Mouse (Mus musculus): ENCODE measurements at regions not wholly inside any gene's neighbourhood (a gene's known extent, or its start where the extent isn't known, plus 50 kb on each side); places are given as distances from the start of the nearest gene placed in this dataset.

DNA sequence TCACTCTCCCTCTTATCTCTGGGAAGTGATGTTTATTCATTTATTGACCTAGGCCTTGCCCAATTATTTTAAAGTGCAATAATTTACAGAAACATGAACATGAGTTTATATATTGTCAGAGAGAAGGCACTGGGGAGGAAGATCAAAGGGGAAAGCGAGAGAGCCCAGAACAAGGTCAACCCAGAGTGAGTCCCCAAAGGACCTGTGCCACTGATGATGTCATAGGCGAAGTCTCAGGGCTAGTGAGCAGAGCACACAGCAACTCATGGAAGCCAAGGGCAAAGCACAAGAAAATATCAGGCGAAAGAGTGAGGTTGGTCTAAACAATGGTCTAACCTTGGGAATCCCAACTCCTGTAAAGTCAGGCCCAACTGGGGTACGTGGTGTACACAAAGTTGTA, 126.4 kb upstream of the Ctnnb1 start:
- WGBS, result 68% methylated on average over 4 of the region's 4 CpGs
- no peak overlapping the region for H3K4me3 ChIP-seq (ENCODE audit: low read length)
- no peak for ATAC-seq (ENCODE audit: low read depth)
- no peaks in the 10 kb centered on the region for H3K27me3 ChIP-seq (ENCODE audit: control insufficient read depth, insufficient read depth, low read depth, low read length)
- no peak overlapping the region for H3K27ac ChIP-seq (ENCODE audit: low read length)
- peaks cover 15% of the 10 kb centered on the region for H3K4me1 ChIP-seq (replicated peaks; ENCODE audit: control insufficient read depth, insufficient read depth, low read length)
- H3K4me2 ChIP-seq (ENCODE audit: low read depth, low read length), result no peak overlapping the region
- no peaks in the 10 kb centered on the region for H3K9me3 ChIP-seq (ENCODE audit: control insufficient read depth, low read length)
- no peaks in the 10 kb centered on the region for H3K36me3 ChIP-seq (ENCODE audit: control insufficient read depth, insufficient read depth, low read length)
- H3K9ac ChIP-seq (ENCODE audit: low read length), result no peak overlapping the region

DNA sequence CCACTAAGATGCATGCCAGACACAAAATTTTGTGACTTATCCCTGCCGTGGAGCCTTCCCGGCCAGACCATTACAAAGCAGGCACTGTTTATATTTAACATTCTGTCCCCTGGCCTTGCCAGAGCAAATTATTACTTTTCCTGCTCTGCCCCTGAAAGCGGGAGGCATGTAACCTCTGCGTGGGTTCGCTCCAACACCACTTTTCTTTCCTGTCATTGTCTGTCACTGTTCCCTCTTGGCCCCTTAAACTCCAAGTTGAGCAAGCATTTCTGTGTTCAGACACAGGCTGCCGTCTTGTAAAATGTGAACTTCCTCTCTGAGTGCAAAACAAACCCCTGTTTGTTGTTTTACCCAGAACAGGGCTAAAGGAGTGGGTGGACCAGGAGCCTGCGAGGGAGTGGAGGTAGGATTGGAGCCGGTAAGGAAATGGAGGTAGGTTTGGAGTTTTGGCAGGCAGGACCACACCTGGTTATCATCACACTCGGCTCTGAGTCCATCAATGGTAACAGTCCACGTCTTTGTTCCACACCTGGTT, 124.2 kb upstream of the Ctnnb1 start:
- no peaks in the 10 kb centered on the region for H3K27me3 ChIP-seq (ENCODE audit: control insufficient read depth, insufficient read depth, low read depth, low read length)
- H3K27ac ChIP-seq (ENCODE audit: low read length), result peak overlapping the region; percentile 60
- no peak overlapping the region for H3K9ac ChIP-seq (ENCODE audit: low read length)
- WGBS, result 11% methylated on average over 10 of the region's 10 CpGs
- no peaks in the 10 kb centered on the region for H3K9me3 ChIP-seq (ENCODE audit: control insufficient read depth, low read length)
- no peak overlapping the region for H3K4me2 ChIP-seq (ENCODE audit: low read depth, low read length)
- ATAC-seq (ENCODE audit: low read depth), result peak; percentile 71
- H3K4me1 ChIP-seq (replicated peaks; ENCODE audit: control insufficient read depth, insufficient read depth, low read length), result peaks cover 15% of the 10 kb centered on the region
- no peaks in the 10 kb centered on the region for H3K36me3 ChIP-seq (ENCODE audit: control insufficient read depth, insufficient read depth, low read length)
- H3K4me3 ChIP-seq (ENCODE audit: low read length), result no peak overlapping the region

DNA sequence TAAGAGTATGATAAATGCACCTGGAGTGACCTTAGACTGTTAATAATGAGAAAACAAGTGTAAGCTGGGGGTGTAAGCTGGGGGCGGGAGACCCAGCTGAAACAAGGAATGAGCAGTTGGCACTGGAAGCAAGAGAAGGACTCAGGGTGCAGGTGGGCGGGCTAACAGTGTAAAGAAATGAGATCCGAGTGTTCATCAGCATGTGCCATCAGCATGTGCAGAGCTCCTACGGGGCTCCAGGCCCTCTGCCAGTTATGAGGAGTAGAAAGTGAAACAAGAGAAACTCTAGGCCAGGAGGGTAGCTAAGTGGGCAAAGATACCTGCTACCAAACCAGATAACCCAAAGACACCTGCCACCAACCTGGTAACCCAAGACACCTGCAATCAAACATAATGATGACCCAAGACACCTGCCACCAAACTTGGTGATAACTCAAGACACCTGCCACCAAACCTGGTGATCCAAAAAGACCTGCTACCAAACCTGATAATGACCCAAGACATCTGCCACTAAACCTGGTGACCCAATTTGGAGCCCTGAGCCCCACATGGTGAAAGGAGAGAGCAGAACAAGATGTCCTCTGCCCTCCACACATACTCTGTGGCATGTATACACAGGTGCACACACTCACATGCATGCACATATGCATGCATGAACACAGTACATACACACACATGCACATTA, 120.1 kb upstream of the Ctnnb1 start:
- 33% methylated on average over 4 of the region's 4 CpGs for WGBS
- ATAC-seq (ENCODE audit: low read depth), result no peak
- Histone ChIP-seq H3K9me3 (ENCODE audit: control insufficient read depth, low read length) (no peaks in the 10 kb centered on the region), H3K4me3 (ENCODE audit: low read length) (no peak overlapping the region), H3K4me1 (replicated peaks; ENCODE audit: control insufficient read depth, insufficient read depth, low read length) (peaks cover 27% of the 10 kb centered on the region), H3K27me3 (ENCODE audit: control insufficient read depth, insufficient read depth, low read depth, low read length) (no peaks in the 10 kb centered on the region), H3K36me3 (ENCODE audit: control insufficient read depth, insufficient read depth, low read length) (no peaks in the 10 kb centered on the region), H3K4me2 (ENCODE audit: low read depth, low read length) (no peak overlapping the region), H3K27ac (ENCODE audit: low read length) (no peak overlapping the region), H3K9ac (ENCODE audit: low read length) (no peak overlapping the region)

- Histone ChIP-seq H3K4me1 (replicated peaks; ENCODE audit: control insufficient read depth, insufficient read depth, low read length) (peaks cover 12% of the 10 kb centered on the region), H3K9me3 (ENCODE audit: control insufficient read depth, low read length) (no peaks in the 10 kb centered on the region), H3K36me3 (ENCODE audit: control insufficient read depth, insufficient read depth, low read length) (no peaks in the 10 kb centered on the region), H3K9ac (ENCODE audit: low read length) (no peak overlapping the region), H3K27me3 (ENCODE audit: control insufficient read depth, insufficient read depth, low read depth, low read length) (no peaks in the 10 kb centered on the region), H3K27ac (ENCODE audit: low read length) (no peak overlapping the region), H3K4me2 (ENCODE audit: low read depth, low read length) (no peak overlapping the region), H3K4me3 (ENCODE audit: low read length) (no peak overlapping the region)
- WGBS, result 52% methylated on average over 3 of the region's 3 CpGs
- peak; percentile 60; the same call in 1 of the 2 replicates for ATAC-seq (ENCODE audit: low read depth)
These were observed 117.5 kb upstream of the Ctnnb1 start for GRCm38 (mm10) chr9:120811522-120811921.

DNA sequence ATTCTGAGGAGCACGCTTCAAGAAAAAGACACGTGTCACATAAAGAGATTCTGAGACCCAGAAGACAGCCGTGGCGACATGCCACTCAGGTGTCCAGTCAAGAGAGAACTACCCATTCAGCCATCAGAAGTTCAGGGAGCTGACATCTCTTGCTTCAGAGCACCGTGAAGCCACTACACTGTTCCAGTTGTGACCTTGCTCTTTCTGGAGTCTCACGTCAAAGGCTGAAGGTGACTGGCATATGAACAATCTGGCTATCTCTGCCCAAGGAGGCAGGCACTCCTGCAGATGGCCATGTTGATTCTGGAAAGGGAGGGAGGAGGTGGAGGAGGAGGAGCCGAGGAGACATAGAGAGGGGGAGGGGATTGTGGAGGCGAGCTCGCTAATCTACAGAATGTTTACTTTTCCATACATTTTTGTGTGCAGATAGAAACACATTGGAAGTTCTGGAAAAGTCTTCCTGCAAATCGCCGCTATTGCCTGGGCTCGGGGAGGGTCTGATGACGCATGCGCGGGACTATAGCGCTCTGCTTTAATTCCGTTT, 116.3 kb upstream of the Ctnnb1 start:
- peak overlapping the region; percentile 12; the same call in 1 of the 2 replicates for H3K4me3 ChIP-seq (ENCODE audit: low read length)

GRCm38 (mm10) chr9:120814286-120814685, 114.7 kb upstream of the Ctnnb1 start:
- H3K4me2 ChIP-seq (ENCODE audit: low read depth, low read length), result no peak overlapping the region
- H3K36me3 ChIP-seq (ENCODE audit: control insufficient read depth, insufficient read depth, low read length), result no peaks in the 10 kb centered on the region
- H3K4me1 ChIP-seq (replicated peaks; ENCODE audit: control insufficient read depth, insufficient read depth, low read length), result peaks cover 12% of the 10 kb centered on the region
- no peak overlapping the region for H3K4me3 ChIP-seq (ENCODE audit: low read length)
- no peaks in the 10 kb centered on the region for H3K9me3 ChIP-seq (ENCODE audit: control insufficient read depth, low read length)
- H3K27ac ChIP-seq (ENCODE audit: low read length), result no peak overlapping the region
- 53% methylated on average over 4 of the region's 4 CpGs for WGBS
- no peak for ATAC-seq (ENCODE audit: low read depth)
- no peaks in the 10 kb centered on the region for H3K27me3 ChIP-seq (ENCODE audit: control insufficient read depth, insufficient read depth, low read depth, low read length)
- no peak overlapping the region for H3K9ac ChIP-seq (ENCODE audit: low read length)

More for the DNA sequence above, 116.3 kb upstream of the Ctnnb1 start:
- 39% methylated on average over 17 of the region's 17 CpGs for WGBS
- no peaks in the 10 kb centered on the region for H3K9me3 ChIP-seq (ENCODE audit: control insufficient read depth, low read length)
- H3K36me3 ChIP-seq (ENCODE audit: control insufficient read depth, insufficient read depth, low read length), result no peaks in the 10 kb centered on the region
- no peak overlapping the region for H3K27ac ChIP-seq (ENCODE audit: low read length)
- peak overlapping the region; percentile 47 for H3K4me2 ChIP-seq (ENCODE audit: low read depth, low read length)
- H3K4me1 ChIP-seq (replicated peaks; ENCODE audit: control insufficient read depth, insufficient read depth, low read length), result peaks cover 12% of the 10 kb centered on the region
- ATAC-seq (ENCODE audit: low read depth), result peak; percentile 55; the same call in 1 of the 2 replicates
- no peak overlapping the region for H3K9ac ChIP-seq (ENCODE audit: low read length)
- H3K27me3 ChIP-seq (ENCODE audit: control insufficient read depth, insufficient read depth, low read depth, low read length), result no peaks in the 10 kb centered on the region

- 88% methylated on average over 22 of the region's 22 CpGs for WGBS
- no peak overlapping the region for H3K9ac ChIP-seq (ENCODE audit: low read length)
- H3K4me1 ChIP-seq (replicated peaks; ENCODE audit: control insufficient read depth, insufficient read depth, low read length), result no peaks in the 10 kb centered on the region
- no peaks in the 10 kb centered on the region for H3K27me3 ChIP-seq (ENCODE audit: control insufficient read depth, insufficient read depth, low read depth, low read length)
- H3K4me3 ChIP-seq (ENCODE audit: low read length), result no peak overlapping the region
- ATAC-seq (ENCODE audit: low read depth), result no peak
- H3K9me3 ChIP-seq (ENCODE audit: control insufficient read depth, low read length), result no peaks in the 10 kb centered on the region
- H3K27ac ChIP-seq (ENCODE audit: low read length), result no peak overlapping the region
- no peak overlapping the region for H3K4me2 ChIP-seq (ENCODE audit: low read depth, low read length)
- no peaks in the 10 kb centered on the region for H3K36me3 ChIP-seq (ENCODE audit: control insufficient read depth, insufficient read depth, low read length)
These were observed 110.2 kb upstream of the Ctnnb1 start for GRCm38 (mm10) chr9:120818726-120819317.

GRCm38 (mm10) chr9:120820892-120821291, 108.1 kb upstream of the Ctnnb1 start:
- 52% methylated on average over 6 of the region's 6 CpGs for WGBS
- no peak for ATAC-seq (ENCODE audit: low read depth)
- no peak overlapping the region for H3K9ac ChIP-seq (ENCODE audit: low read length)
- no peaks in the 10 kb centered on the region for H3K4me1 ChIP-seq (replicated peaks; ENCODE audit: control insufficient read depth, insufficient read depth, low read length)
- no peaks in the 10 kb centered on the region for H3K36me3 ChIP-seq (ENCODE audit: control insufficient read depth, insufficient read depth, low read length)
- H3K4me2 ChIP-seq (ENCODE audit: low read depth, low read length), result no peak overlapping the region
- no peaks in the 10 kb centered on the region for H3K9me3 ChIP-seq (ENCODE audit: control insufficient read depth, low read length)
- no peaks in the 10 kb centered on the region for H3K27me3 ChIP-seq (ENCODE audit: control insufficient read depth, insufficient read depth, low read depth, low read length)
- no peak overlapping the region for H3K27ac ChIP-seq (ENCODE audit: low read length)
- no peak overlapping the region for H3K4me3 ChIP-seq (ENCODE audit: low read length)

DNA sequence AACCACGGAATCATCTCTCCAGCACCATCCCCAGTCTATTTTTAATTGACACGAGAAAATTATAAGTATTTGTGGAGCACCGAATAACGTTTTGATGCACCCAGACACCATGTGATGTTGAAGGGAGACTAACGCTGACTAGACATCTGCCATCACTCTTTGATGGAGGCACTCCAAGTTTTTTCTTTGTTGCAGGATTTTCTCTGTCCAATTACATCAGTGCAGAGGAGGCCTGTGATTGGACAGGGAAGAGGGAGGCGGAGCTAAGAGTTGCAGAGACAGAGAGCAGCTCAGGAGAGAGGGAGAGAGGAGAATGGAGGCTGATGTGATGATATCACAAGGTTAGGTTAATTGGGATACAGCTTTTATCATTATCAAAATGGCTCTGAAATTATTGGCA, 105.6 kb upstream of the Ctnnb1 start:
- Histone ChIP-seq H3K27ac (ENCODE audit: low read length) (no peak overlapping the region), H3K4me2 (ENCODE audit: low read depth, low read length) (no peak overlapping the region), H3K9ac (ENCODE audit: low read length) (no peak overlapping the region), H3K36me3 (ENCODE audit: control insufficient read depth, insufficient read depth, low read length) (no peaks in the 10 kb centered on the region), H3K4me3 (ENCODE audit: low read length) (no peak overlapping the region), H3K27me3 (ENCODE audit: control insufficient read depth, insufficient read depth, low read depth, low read length) (no peaks in the 10 kb centered on the region), H3K9me3 (ENCODE audit: control insufficient read depth, low read length) (no peaks in the 10 kb centered on the region), H3K4me1 (replicated peaks; ENCODE audit: control insufficient read depth, insufficient read depth, low read length) (no peaks in the 10 kb centered on the region)
- WGBS, result 49% methylated on average over 6 of the region's 6 CpGs
- ATAC-seq (ENCODE audit: low read depth), result no peak
